Mouse (Mus musculus) midbrain, embryonic 11.5 days (tissue): Measurements from ENCODE around the gene Edf1. TPM values are rescaled to one million over a fixed set of nuclear protein-coding genes. Genes with fewer than 3 reads are reported as not detected.

Experiments used
- ATAC-seq: fragments of 200-750 bp; cut with Nextera tagmentation; 2 replicates; pipeline ENCODE4 v1.8.0; 2017; ENCODE audit warnings: moderate TSS enrichment, moderate library complexity; ENCODE audit not compliant: low FRiP score
- DNase-seq: peaks from one replicate; pipeline ENCODE4 v3.0.0; 2015; ENCODE audit warnings: low spot score; ENCODE audit errors: missing footprints
- H3K27ac ChIP-seq: fragments of 300-500 bp; sonication (generic); 2 replicates; pipeline ENCODE4 v1.5.1; 2014; ENCODE audit warnings: low read depth, low read length
- H3K27me3 ChIP-seq: fragments of 300-500 bp; sonication (generic); 2 replicates; pipeline ENCODE4 v1.6.1; 2014; ENCODE audit warnings: mild to moderate bottlenecking, low read length, moderate library complexity, mixed read lengths; ENCODE audit not compliant: control insufficient read depth, insufficient read depth
- H3K36me3 ChIP-seq: fragments of 300-500 bp; sonication (generic); 2 replicates; pipeline ENCODE4 v1.6.1; 2014; ENCODE audit warnings: mild to moderate bottlenecking, low read length, moderate library complexity, mixed read lengths; ENCODE audit not compliant: control insufficient read depth, insufficient read depth
- H3K4me1 ChIP-seq: fragments of 300-500 bp; sonication (generic); 2 replicates; pipeline ENCODE4 v1.6.1; 2014; ENCODE audit warnings: low read length; ENCODE audit not compliant: control insufficient read depth, insufficient read depth
- H3K4me2 ChIP-seq: fragments of 300-500 bp; sonication (generic); 2 replicates; pipeline ENCODE4 v1.6.1; 2014; ENCODE audit warnings: mild to moderate bottlenecking, moderate library complexity
- H3K4me3 ChIP-seq: fragments of 300-500 bp; sonication (generic); 2 replicates; pipeline ENCODE4 v1.5.1; 2014; ENCODE audit warnings: low read depth, low read length
- H3K9ac ChIP-seq: fragments of 300-500 bp; sonication (generic); 2 replicates; pipeline ENCODE4 v1.6.1; 2014; ENCODE audit warnings: low read length
- H3K9me3 ChIP-seq: fragments of 300-500 bp; sonication (generic); 2 replicates; pipeline ENCODE4 v1.6.1; 2016; ENCODE audit warnings: low read length; ENCODE audit not compliant: control insufficient read depth
- WGBS: fragments of 180-500 bp; shearing (Covaris S2); extraction: QIAGEN DNeasy Blood & Tissue Kit; methylation state at CpG from one replicate; pipeline ENCODE4 v1.1.7; 2014; 5-methylcytosine and 5-hydroxymethylcytosine counted together
- polyA plus RNA-seq: library from polyadenylated mRNA; unstranded; fragments of >200 nt; fragmentation: Nextera tagmentation; extraction: Ambion mirVana; gene quantifications from 2 replicates; pipeline ENCODE4 v1.2.1, GENCODE M21; 2014

Edf1 gene
- polyA plus RNA-seq, 1 experiment from 2014 or later = 385 TPM

GRCm38 (mm10) chr2:25557964-25558360 lies 315 bp downstream of the Edf1 start:
- H3K4me2 ChIP-seq = peak overlapping the region; percentile 92
- no peak overlapping the region; the same call in 1 of the 2 replicates for H3K27ac ChIP-seq
- no peaks in the 10 kb centered on the region for H3K9me3 ChIP-seq
- no peaks in the 10 kb centered on the region for H3K27me3 ChIP-seq
- H3K4me1 ChIP-seq = peaks cover 19% of the 10 kb centered on the region
- ATAC-seq (peak; percentile 65), DNase-seq (no peak)
- peaks cover 12% of the 10 kb centered on the region; the same call in 1 of the 2 replicates for H3K36me3 ChIP-seq
- under 1% methylated on average over 24 of the region's 24 CpGs for WGBS
- peak overlapping the region; percentile 91 for H3K9ac ChIP-seq
- H3K4me3 ChIP-seq = peak overlapping the region; percentile 93

- Histone ChIP-seq H3K4me3 (peak overlapping the region; percentile 93), H3K4me1 (peaks cover 19% of the 10 kb centered on the region), H3K36me3 (peaks cover 12% of the 10 kb centered on the region; the same call in 1 of the 2 replicates), H3K27ac (no peak overlapping the region), H3K9me3 (no peaks in the 10 kb centered on the region), H3K9ac (peak overlapping the region; percentile 91), H3K27me3 (no peaks in the 10 kb centered on the region), H3K4me2 (peak overlapping the region; percentile 92)
- ATAC-seq (no peak), DNase-seq (no peak)
- WGBS = 80% methylated on average over 6 of the region's 6 CpGs
These were observed 1.1 kb downstream of the Edf1 start for GRCm38 (mm10) chr2:25558774-25559173.

GRCm38 (mm10) chr2:25560551-25560950 lies 2.9 kb downstream of the Edf1 start:
- ATAC-seq = no peak
- 95% methylated on average over 8 of the region's 8 CpGs for WGBS
- H3K9me3 ChIP-seq = no peaks in the 10 kb centered on the region
- no peaks in the 10 kb centered on the region for H3K27me3 ChIP-seq
- H3K36me3 ChIP-seq = peaks cover 15% of the 10 kb centered on the region
- peaks cover 19% of the 10 kb centered on the region for H3K4me1 ChIP-seq
- H3K27ac ChIP-seq = no peak overlapping the region
- H3K4me2 ChIP-seq = no peak overlapping the region
- no peak overlapping the region for H3K9ac ChIP-seq
- DNase-seq = peak; percentile 31
- H3K4me3 ChIP-seq = no peak overlapping the region

- Histone ChIP-seq H3K4me3 (no peak overlapping the region), H3K27me3 (no peaks in the 10 kb centered on the region), H3K9me3 (no peaks in the 10 kb centered on the region), H3K36me3 (peaks cover 15% of the 10 kb centered on the region), H3K27ac (no peak overlapping the region), H3K4me2 (no peak overlapping the region), H3K4me1 (peaks cover 14% of the 10 kb centered on the region), H3K9ac (no peak overlapping the region)
- WGBS = 86% methylated on average over 9 of the region's 9 CpGs
- DNase-seq = no peak
- ATAC-seq = no peak
These were observed 4.3 kb downstream of the Edf1 start for GRCm38 (mm10) chr2:25561946-25562345.

GRCm38 (mm10) chr2:25565741-25566140 lies 8.1 kb downstream of the Edf1 start:
- Histone ChIP-seq H3K27ac (no peak overlapping the region), H3K4me2 (no peak overlapping the region), H3K36me3 (peaks cover 19% of the 10 kb centered on the region), H3K4me3 (no peak overlapping the region), H3K27me3 (no peaks in the 10 kb centered on the region), H3K4me1 (no peaks in the 10 kb centered on the region), H3K9ac (no peak overlapping the region), H3K9me3 (no peaks in the 10 kb centered on the region)
- ATAC-seq (no peak), DNase-seq (no peak)
- 90% methylated on average over 8 of the region's 8 CpGs for WGBS

GRCm38 (mm10) chr2:25566558-25566957 lies 8.9 kb downstream of the Edf1 start:
- no peaks in the 10 kb centered on the region for H3K4me1 ChIP-seq
- no peak overlapping the region for H3K4me2 ChIP-seq
- WGBS = 85% methylated on average over 6 of the region's 6 CpGs
- H3K4me3 ChIP-seq = no peak overlapping the region
- no peaks in the 10 kb centered on the region for H3K27me3 ChIP-seq
- no peak overlapping the region for H3K9ac ChIP-seq
- ATAC-seq = no peak; the same call in 1 of the 2 replicates
- H3K9me3 ChIP-seq = no peaks in the 10 kb centered on the region
- DNase-seq = no peak
- H3K27ac ChIP-seq = no peak overlapping the region
- peaks cover 14% of the 10 kb centered on the region for H3K36me3 ChIP-seq

- no peak overlapping the region for H3K4me2 ChIP-seq
- 88% methylated on average over 6 of the region's 6 CpGs for WGBS
- H3K4me3 ChIP-seq = no peak overlapping the region
- H3K9ac ChIP-seq = no peak overlapping the region
- no peak overlapping the region for H3K27ac ChIP-seq
- H3K27me3 ChIP-seq = no peaks in the 10 kb centered on the region
- ATAC-seq (no peak), DNase-seq (no peak)
- peaks cover 2% of the 10 kb centered on the region; the same call in 1 of the 2 replicates for H3K4me1 ChIP-seq
- H3K36me3 ChIP-seq = peaks cover 6% of the 10 kb centered on the region
- H3K9me3 ChIP-seq = no peaks in the 10 kb centered on the region
These were observed 10.9 kb downstream of the Edf1 start for GRCm38 (mm10) chr2:25568473-25569019.

- H3K27ac ChIP-seq = no peak overlapping the region
- no peak overlapping the region for H3K4me3 ChIP-seq
- peaks cover 5% of the 10 kb centered on the region for H3K36me3 ChIP-seq
- no peak overlapping the region for H3K4me2 ChIP-seq
- 94% methylated on average over 3 of the region's 3 CpGs for WGBS
- DNase-seq (no peak), ATAC-seq (no peak)
- no peaks in the 10 kb centered on the region for H3K27me3 ChIP-seq
- H3K9me3 ChIP-seq = no peaks in the 10 kb centered on the region
- H3K9ac ChIP-seq = no peak overlapping the region
- H3K4me1 ChIP-seq = peaks cover 5% of the 10 kb centered on the region; the same call in 1 of the 2 replicates
These were observed 11.7 kb downstream of the Edf1 start for GRCm38 (mm10) chr2:25569323-25569722.

GRCm38 (mm10) chr2:25571221-25571620 lies 13.6 kb downstream of the Edf1 start:
- Histone ChIP-seq H3K27ac (no peak overlapping the region), H3K9me3 (no peaks in the 10 kb centered on the region), H3K4me3 (no peak overlapping the region), H3K9ac (no peak overlapping the region), H3K27me3 (peaks cover 5% of the 10 kb centered on the region), H3K4me2 (no peak overlapping the region), H3K36me3 (peaks cover 4% of the 10 kb centered on the region; the same call in 1 of the 2 replicates), H3K4me1 (peaks cover 11% of the 10 kb centered on the region)
- no peak for DNase-seq
- 90% methylated on average over 4 of the region's 4 CpGs for WGBS
- ATAC-seq = no peak
